Mouse (Mus musculus): ENCODE measurements around the gene Grm7.

Grm7 gene

GRCm38 (mm10) chr6:110645411-110646361 is at the start of gene Grm7:
Gene Grm7 (plus strand): TSS chr6:110645581.
- peak; percentile 19 to 42 for DNase-seq

GRCm38 (mm10) chr6:110645041-110645410 is 355 bp upstream of the Grm7 start:
- no peak for DNase-seq

DNA sequence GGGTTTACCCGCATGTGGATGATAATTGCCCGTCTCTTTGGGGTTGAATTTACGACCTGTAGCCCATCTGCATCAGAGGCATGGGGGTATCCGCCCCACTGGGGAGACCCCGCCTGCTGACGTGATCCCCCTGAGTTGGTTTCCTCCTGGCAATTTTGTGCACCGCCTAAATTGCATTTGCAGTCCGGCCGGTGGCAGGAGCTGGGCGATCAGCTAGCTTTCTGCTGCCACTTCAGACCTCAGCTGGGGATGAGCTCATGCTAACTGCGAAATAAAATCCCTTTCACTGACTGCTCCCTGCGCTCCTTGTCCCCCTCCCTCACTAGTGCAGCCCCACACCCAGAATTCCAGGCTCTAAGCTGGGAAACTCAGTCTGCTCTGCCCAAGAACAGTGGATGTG is 1.5 kb downstream of the Grm7 start:
- DNase-seq = peak in 1 of 2 experiments; percentile 8

DNA sequence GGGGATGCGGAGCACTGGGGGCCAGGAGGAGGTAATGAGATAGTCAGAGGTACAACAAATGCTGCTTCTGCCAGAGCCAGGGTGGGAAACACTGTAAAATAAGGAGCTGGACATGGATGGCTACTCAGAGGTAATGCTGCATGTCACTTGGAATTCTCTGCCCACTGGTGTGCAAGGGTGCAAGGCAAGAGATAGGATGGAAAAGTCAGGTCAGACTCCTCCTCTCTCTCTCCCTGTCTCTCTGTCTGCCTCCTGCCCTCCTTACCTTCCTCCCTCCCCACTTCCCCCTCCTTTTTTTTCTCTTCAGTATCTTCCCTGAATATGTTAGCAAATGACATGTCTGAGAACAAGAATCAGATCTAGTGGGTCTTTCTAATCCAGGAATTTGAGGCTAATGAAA is 3.8 kb downstream of the Grm7 start:
- DNase-seq = no peak

- DNase-seq = no peak
These were observed 8.1 kb downstream of the Grm7 start for GRCm38 (mm10) chr6:110653361-110654001.

- no peak for DNase-seq
These were observed 19.1 kb downstream of the Grm7 start for GRCm38 (mm10) chr6:110664436-110664835.

DNA sequence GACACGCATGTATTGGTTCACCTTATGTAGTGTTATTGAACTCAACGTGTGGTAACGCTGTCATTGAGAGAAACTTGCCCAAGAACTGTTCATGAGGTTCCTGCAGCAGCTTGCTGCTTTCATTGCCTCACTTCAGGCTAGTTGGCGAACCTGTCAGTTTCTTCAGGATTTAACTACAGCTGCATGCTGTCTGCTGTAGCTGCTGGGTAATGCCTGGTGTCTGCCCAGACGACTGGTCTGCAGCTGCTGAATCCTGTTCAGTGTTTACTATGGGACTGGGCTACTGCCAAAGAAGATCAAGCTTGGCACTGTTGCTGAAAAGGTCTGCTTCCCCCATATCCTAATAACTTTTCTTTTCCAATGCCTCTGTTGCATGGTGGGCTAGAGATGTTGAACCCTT is 23.1 kb downstream of the Grm7 start:
- DNase-seq = no peak

DNA sequence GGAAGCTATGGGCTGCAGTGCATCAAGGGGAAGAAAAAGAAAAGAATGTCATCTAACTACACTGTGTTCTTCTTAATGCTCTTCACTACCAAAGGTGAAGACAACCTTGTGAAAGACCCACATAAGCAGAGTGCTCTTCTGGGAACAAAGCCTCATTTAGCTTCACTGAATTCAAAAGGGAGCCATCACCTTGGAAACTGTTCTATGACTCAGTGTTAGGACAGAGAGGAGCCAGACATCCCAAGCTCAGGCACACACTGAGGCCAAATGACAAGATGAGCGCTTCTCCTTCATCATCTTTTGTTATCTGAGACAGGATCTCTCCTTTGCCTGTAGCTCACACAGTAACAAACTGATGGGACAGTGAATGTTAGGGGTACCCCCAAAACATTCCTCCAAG is 45.6 kb downstream of the Grm7 start:
- DNase-seq = no peak

DNA sequence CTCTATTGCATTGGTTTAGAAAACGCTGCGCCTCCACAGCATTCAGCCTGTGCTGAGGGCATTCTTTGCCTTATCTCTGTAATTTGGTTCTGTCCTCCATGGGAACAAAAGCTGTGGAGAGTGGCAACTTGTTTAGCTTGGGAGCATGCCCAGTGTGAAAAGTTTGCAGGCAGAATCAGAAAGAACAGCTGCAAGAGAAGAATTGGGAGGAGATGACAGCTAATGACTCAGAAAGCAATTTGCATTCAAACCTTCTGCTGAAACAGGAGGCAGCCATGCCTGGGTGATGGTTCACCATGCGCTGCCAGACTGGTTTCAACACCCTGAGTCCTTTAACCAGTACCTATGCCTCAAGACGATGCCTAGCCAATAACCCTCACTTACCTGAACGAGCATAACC is 64.4 kb downstream of the Grm7 start:
- no peak for DNase-seq

DNA sequence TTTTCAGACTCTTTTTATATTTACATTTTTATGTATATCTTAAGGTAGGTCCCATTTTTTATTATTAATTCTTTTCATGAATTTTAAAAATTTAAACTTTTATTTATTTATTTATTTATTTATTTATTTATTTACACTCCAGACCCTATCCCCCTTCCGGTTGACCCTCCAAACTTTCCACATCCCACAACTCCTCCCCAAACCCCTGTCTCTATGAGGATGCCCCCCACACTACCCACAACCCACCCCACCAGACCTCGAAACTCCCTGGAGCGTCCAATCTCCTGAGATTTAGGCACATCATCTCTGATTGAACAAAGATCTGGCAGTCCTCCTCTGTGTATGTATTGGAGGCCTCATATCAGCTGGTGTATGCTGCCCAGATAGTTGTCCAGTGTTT is 69.6 kb downstream of the Grm7 start:
- no peak for DNase-seq

GRCm38 (mm10) chr6:110723371-110723770 is 78.0 kb downstream of the Grm7 start:
- DNase-seq = no peak

DNA sequence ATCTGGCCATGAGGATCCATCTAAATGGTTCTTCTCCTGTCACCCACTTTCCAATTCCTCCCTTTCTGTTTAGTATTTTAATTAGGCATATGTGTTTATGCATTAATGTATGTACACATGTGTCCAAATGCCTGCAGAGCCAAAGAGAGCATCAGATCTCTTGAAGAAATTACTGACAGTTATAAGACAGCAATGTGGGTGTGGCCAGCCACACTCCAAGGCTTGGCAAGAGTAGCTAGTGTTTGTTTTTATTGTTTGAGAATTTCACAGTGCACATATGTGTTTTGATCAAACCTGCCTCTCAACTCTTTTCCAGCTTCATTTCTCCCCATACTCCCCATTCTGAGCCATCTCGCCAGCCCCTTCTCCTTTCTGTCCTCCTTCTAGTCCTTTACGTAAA is 88.5 kb downstream of the Grm7 start:
- DNase-seq = no peak

- DNase-seq = no peak
These were observed 98.7 kb downstream of the Grm7 start for GRCm38 (mm10) chr6:110743981-110744670.

DNA sequence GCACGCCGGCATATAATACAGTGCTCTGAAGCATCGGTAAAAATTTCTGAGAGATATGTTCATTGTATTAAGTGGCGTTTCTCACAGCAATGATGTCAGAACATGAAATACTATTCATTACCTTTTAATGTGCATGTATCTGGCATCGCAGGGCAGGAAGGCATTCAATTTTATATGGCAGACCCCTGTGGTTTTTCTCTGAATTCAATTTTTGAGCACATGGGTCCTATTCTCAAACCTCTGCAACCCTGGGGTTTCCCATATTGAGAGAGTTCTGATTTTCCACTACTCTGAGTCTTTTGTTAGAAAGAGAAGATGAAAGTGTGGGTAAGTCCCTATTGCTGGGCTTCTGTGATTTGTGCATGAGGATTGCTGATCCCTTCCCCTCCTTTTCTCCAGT is 110.5 kb downstream of the Grm7 start:
- no peak for DNase-seq

- no peak for DNase-seq
These were observed 124.2 kb downstream of the Grm7 start for GRCm38 (mm10) chr6:110769588-110769987.

- DNase-seq = no peak
These were observed 127.3 kb downstream of the Grm7 start for GRCm38 (mm10) chr6:110772652-110773051.

DNA sequence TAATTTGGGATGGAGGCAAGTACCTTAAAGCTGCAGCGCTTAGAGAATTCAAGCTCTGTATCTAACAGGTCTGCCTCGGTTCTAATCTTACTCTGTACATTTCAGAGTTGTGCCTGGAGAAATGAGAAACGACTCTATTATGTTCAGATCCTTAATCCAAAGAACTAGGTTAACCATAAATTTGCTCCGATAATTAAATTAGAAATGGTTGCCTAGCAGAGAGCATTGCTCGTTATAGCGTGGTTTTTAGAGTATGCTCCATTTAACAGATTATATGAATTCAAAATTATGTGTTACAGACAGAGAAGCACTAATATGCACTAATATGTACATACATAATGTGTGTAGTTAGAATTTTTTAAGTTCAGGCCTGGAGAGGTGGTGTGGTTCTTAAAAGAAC is 130.7 kb downstream of the Grm7 start:
- no peak for DNase-seq

DNA sequence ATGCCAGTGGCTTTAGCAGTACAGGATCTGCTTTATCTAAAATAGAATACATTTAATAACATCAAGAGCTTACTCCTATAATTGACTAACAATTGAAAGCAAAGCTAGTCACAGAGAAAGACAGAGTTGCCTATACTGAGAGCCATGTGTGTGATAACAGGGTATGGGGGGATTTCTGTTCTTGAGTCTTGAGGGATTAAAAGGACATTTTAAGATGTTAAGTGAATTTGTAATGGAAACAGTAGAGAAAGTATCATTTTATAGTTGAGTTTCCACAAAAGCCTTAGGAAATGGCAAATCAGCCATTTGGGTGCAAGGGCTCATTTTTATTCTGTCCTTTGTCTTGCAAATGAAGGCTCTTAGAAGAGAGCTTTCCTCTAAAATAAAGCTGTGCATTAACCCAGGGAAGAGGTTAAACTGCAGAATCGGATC is 140.1 kb downstream of the Grm7 start:
- no peak for DNase-seq

GRCm38 (mm10) chr6:110792696-110793095 is 147.3 kb downstream of the Grm7 start:
- DNase-seq = no peak

DNA sequence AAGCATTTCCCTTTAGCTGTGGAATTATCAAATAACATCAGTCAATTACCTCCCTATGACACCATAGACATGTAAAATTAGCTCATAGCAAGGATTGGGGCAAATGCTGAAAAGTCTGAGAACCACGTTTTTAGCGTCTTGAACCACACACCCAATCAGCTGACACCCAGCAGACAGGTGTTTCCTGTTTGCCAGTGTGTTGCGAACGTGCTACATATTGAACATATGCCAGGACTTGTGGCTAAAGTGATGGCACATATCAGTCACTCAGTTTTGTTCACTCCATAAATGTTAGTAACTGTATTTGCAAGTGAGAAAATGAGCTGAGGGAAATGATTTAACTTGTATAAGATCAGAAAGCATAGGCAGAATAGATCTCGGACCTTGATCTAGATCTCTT is 162.1 kb downstream of the Grm7 start:
- no peak for DNase-seq

GRCm38 (mm10) chr6:110812214-110812613 is 166.8 kb downstream of the Grm7 start:
- no peak for DNase-seq

- no peak for DNase-seq
These were observed 172.9 kb downstream of the Grm7 start for GRCm38 (mm10) chr6:110818236-110818635.

DNA sequence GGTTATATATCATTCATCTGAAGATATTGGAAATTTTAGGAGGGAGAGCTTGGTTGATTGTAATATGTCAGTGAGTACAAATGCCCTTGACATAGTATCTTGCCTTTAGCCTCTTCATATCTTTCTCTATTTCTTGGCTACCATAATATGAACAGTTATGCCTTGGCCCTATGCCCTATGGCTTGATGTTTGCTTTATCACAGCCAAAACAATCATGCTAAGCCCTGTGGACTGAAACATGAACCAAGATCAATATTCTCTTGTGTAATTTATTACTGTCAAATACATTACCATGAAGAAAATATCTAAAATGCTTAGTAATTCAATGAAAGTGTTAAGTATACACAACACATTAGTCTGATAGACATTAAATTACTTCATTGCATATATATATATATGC is 222.9 kb downstream of the Grm7 start:
- DNase-seq = no peak

GRCm38 (mm10) chr6:110982013-110982412 is 336.6 kb downstream of the Grm7 start:
- DNase-seq = no peak
